Mouse (Mus musculus) forebrain, embryonic 16.5 days (tissue): ENCODE measurements at regions not wholly inside any gene's neighbourhood (a gene's known extent, or its start where the extent isn't known, plus 50 kb on each side); places are given as distances from the start of the nearest gene placed in this dataset.

ENCODE experiments used
- ATAC-seq: fragments of 200-750 bp; cut with Nextera tagmentation; 2 replicates; pipeline ENCODE4 v1.8.0; 2017; ENCODE audit warnings: mild to moderate bottlenecking, moderate library complexity
- H3K27ac ChIP-seq: fragments of 300-500 bp; sonication (generic); 2 replicates; pipeline ENCODE4 v1.5.1; 2014; ENCODE audit warnings: low read length, control low read depth
- H3K27me3 ChIP-seq: fragments of 300-500 bp; sonication (generic); replicated peaks from 2 replicates; pipeline ENCODE4 v1.6.1; 2014; ENCODE audit warnings: low read length; ENCODE audit not compliant: control insufficient read depth, insufficient read depth
- H3K36me3 ChIP-seq: fragments of 300-500 bp; sonication (generic); 2 replicates; pipeline ENCODE4 v1.6.1; 2014; ENCODE audit not compliant: control insufficient read depth, insufficient read depth
- H3K4me1 ChIP-seq: fragments of 300-500 bp; sonication (generic); replicated peaks from 2 replicates; pipeline ENCODE4 v1.6.1; 2014; ENCODE audit warnings: low read length; ENCODE audit not compliant: control insufficient read depth, insufficient read depth
- H3K4me2 ChIP-seq: fragments of 300-500 bp; sonication (generic); 2 replicates; pipeline ENCODE4 v1.6.1; 2014; ENCODE audit warnings: mild to moderate bottlenecking, low read length, control low read depth
- H3K4me3 ChIP-seq: fragments of 300-500 bp; sonication (generic); replicated peaks from 2 replicates; pipeline ENCODE4 v1.5.1; 2014; ENCODE audit warnings: mild to moderate bottlenecking, low read length, control low read depth
- H3K9ac ChIP-seq: fragments of 300-500 bp; sonication (generic); replicated peaks from 2 replicates; pipeline ENCODE4 v1.6.1; 2014; ENCODE audit warnings: low read depth, low read length, control low read depth
- H3K9me3 ChIP-seq: fragments of 300-500 bp; sonication (generic); 2 replicates; pipeline ENCODE4 v1.6.1; 2016; ENCODE audit warnings: low read length; ENCODE audit not compliant: control insufficient read depth
- WGBS: fragments of 180-500 bp; shearing (Covaris S2); extraction: QIAGEN DNeasy Blood & Tissue Kit; methylation state at CpG from one replicate; pipeline ENCODE4 v1.1.7; 2014; 5-methylcytosine and 5-hydroxymethylcytosine counted together

DNA sequence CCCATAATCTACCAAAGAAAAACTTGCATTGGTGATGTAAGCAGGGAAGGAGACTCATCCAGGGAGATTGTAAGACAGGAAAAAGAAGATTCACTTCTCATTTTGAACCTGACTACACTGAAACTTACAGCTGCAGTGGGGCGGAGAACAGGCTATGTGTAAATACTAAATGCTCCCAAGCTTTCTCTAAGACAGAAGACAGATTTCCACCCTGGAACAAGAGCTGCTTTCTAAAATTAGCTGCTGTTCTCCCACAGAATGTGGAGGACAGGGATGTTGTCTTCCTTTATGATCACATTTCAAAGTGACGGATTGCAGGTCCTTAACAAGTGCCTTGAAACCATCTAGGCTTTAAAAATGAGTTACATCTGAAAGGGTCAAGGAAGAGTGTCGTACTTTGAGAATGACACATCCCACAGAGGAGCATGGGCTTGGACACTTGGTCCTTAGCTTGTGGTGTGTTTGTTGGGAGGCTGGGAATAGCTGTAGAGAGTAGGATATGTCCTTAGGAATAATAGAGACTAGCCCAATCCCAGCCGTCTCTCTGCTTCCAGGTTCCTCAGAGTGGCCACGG is 609.4 kb downstream of the Kctd12 start:
- H3K27ac ChIP-seq = no peak overlapping the region
- H3K36me3 ChIP-seq = no peaks in the 10 kb centered on the region
- H3K4me1 ChIP-seq = no peaks in the 10 kb centered on the region
- no peaks in the 10 kb centered on the region for H3K27me3 ChIP-seq
- H3K4me3 ChIP-seq = no peak overlapping the region
- no peak overlapping the region for H3K4me2 ChIP-seq
- no peak overlapping the region for H3K9ac ChIP-seq
- 89% methylated on average over 5 of the region's 5 CpGs for WGBS
- no peak for ATAC-seq
- H3K9me3 ChIP-seq = no peaks in the 10 kb centered on the region

DNA sequence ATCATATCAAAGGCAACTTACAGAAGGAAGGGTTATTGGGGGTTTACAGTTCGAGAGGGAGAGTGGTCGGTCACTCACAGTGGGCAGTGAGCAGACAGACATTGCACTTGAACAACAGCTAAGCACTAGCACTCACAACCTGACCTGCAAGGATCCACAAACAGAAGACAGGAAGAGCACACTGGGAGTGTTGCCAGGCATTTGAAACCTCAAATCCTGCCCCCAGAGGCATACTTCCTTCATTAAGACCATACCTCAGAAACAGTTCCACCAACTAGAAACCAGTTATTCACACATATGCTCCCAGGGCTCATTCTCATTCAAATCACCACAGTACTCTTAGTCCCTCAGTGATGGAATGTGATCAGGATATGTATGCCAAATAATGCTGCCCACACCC is 620.8 kb downstream of the Kctd12 start:
- H3K4me1 ChIP-seq = no peaks in the 10 kb centered on the region
- WGBS = 80% methylated on average over 2 of the region's 2 CpGs

DNA sequence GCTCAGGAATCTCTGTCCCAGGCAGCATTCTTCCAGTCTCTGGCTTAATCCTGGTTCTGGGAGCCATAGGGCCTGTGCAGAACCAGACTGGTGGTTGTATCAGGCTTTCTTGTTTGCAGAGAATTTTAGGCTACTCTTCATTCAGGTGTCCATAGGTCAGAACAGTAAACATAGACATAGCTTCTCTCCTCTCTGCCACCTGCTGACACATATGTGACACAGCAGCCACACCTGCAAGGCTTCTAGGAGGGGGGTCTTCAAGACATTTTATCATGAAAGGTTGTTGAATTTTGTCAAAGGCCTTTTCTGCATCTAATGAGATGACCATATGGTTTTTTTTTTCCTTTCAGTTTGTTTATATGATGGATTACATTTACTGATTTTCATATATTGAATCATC is 599.7 kb downstream of the Lmo7 start:
- H3K4me1 ChIP-seq = no peaks in the 10 kb centered on the region
- H3K9ac ChIP-seq = no peak overlapping the region
- H3K36me3 ChIP-seq = no peaks in the 10 kb centered on the region
- no peaks in the 10 kb centered on the region for H3K9me3 ChIP-seq
- H3K27ac ChIP-seq = no peak overlapping the region
- ATAC-seq = no peak
- no peaks in the 10 kb centered on the region for H3K27me3 ChIP-seq
- no peak overlapping the region for H3K4me2 ChIP-seq
- no peak overlapping the region for H3K4me3 ChIP-seq

More for the DNA sequence above, 620.8 kb downstream of the Kctd12 start:
- H3K4me2 ChIP-seq = no peak overlapping the region
- H3K27me3 ChIP-seq = no peaks in the 10 kb centered on the region
- H3K4me3 ChIP-seq = no peak overlapping the region
- no peak for ATAC-seq
- H3K27ac ChIP-seq = no peak overlapping the region
- no peaks in the 10 kb centered on the region for H3K9me3 ChIP-seq
- no peaks in the 10 kb centered on the region for H3K36me3 ChIP-seq
- H3K9ac ChIP-seq = no peak overlapping the region

DNA sequence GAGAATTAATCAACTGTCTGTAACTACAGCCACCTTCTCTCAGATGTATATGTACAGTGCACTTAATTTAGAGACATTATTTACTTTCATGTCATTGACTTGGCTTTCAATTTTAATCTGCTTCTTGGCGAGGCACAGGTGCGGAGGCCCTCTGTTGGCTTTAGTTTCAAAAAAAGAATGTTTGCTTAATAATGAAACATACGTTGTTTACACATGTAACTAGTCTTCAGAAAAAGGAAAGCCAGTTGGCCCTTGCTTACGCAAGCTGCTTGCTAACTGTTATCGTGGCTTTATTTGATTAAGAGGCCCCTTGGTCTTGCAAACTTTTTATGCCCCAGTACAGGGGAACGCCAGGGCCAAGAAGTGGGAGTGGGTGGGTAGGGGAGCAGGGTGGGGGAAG is 576.6 kb downstream of the Lmo7 start:
- H3K4me2 ChIP-seq = no peak overlapping the region
- no peak overlapping the region for H3K9ac ChIP-seq
- WGBS = 53% methylated on average over 6 of the region's 6 CpGs
- peak; percentile 47 for ATAC-seq
- H3K36me3 ChIP-seq = no peaks in the 10 kb centered on the region
- H3K9me3 ChIP-seq = no peaks in the 10 kb centered on the region
- H3K27me3 ChIP-seq = no peaks in the 10 kb centered on the region
- no peak overlapping the region for H3K27ac ChIP-seq
- peaks cover 3% of the 10 kb centered on the region for H3K4me1 ChIP-seq
- H3K4me3 ChIP-seq = no peak overlapping the region

DNA sequence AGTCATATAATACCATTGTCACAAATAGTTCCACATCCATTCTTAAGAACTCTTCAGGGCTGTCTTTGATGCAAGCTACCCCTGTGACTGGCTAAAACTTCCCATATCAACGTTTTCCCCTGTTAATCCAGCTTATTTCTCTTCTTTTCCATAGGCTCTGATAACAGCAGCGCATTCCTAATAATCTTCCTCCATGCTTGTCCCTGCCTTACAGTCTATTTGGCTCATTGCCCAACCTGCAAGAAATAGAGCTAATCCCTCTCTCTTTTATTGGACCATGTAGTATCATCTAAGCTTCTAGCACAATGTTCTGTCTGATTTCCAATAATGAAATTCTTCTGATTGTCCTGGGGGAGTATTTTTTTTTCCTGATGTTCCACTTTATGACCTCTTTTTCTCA is 573.1 kb downstream of the Lmo7 start:
- Histone ChIP-seq H3K27me3 (no peaks in the 10 kb centered on the region), H3K9ac (no peak overlapping the region), H3K36me3 (no peaks in the 10 kb centered on the region), H3K4me3 (no peak overlapping the region), H3K4me2 (no peak overlapping the region), H3K9me3 (no peaks in the 10 kb centered on the region), H3K4me1 (peaks cover 1% of the 10 kb centered on the region), H3K27ac (no peak overlapping the region)
- WGBS = 47% methylated on average over 2 of the region's 2 CpGs
- ATAC-seq = no peak

DNA sequence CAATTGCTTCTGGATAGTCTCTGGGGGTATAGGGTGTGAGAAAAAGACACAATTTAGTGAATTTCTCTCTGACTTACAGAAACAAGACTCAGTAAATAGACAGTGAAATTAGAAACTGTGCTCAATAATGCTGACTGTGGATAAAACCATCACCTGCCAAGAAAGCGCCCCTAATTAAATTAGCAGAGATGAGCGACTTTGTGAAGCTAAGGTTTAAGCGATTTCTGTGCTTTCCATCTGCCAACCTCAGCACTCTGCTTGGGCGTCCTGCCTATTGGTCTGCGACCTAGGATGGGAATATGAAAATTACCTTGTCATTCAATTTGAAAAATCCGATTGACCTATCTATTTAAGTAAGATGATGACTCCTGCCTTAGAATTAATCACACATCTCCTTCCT is 570.5 kb downstream of the Lmo7 start:
- Histone ChIP-seq H3K4me1 (no peaks in the 10 kb centered on the region), H3K27me3 (no peaks in the 10 kb centered on the region), H3K36me3 (no peaks in the 10 kb centered on the region), H3K9ac (no peak overlapping the region), H3K9me3 (no peaks in the 10 kb centered on the region), H3K27ac (no peak overlapping the region), H3K4me2 (no peak overlapping the region), H3K4me3 (no peak overlapping the region)
- WGBS = 65% methylated on average over 6 of the region's 6 CpGs
- ATAC-seq = no peak

DNA sequence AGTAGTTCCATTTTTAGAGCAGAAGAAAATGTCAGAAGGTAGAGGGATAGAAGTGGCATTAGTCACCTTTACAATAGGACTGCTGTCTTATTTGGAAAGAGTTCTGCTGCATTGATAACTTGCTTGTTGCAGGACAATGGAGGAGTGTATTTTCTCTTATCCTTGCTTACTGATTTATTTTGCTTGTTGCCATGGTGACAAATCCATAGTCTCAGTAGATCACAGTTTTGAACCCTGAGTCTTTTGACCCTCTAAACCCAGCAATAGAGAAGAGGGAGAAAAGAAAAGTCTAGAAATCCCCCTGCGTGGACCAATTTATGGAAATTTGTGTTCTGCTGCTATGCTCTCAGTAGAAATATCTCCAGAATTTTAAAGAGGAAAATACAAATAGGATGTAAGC is 561.6 kb downstream of the Lmo7 start:
- Histone ChIP-seq H3K4me1 (no peaks in the 10 kb centered on the region), H3K27ac (no peak overlapping the region), H3K27me3 (no peaks in the 10 kb centered on the region), H3K4me2 (no peak overlapping the region), H3K9me3 (no peaks in the 10 kb centered on the region), H3K36me3 (no peaks in the 10 kb centered on the region), H3K9ac (no peak overlapping the region), H3K4me3 (no peak overlapping the region)
- WGBS = 5% methylated on average over 1 of the region's 1 CpGs
- ATAC-seq = no peak

DNA sequence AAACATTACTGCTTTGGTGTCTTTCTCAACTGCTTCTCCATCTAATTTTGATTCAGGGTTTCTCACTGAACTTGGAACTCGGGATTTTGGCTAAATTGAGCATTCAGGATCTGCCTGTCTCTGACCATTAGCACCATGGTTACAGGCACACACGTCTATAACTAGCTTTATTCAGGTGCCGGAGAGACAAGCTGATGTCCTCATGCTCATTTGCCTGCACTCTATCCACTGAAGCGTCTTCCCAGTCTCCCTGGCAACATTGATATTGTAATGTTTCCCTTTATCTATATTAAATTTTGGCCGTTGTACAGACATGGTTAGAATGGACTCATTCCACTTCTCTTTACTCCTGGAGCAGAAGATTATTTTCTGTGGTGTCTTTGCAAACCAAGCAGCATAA is 520.3 kb downstream of the Lmo7 start:
- Histone ChIP-seq H3K4me1 (peaks cover 14% of the 10 kb centered on the region), H3K36me3 (no peaks in the 10 kb centered on the region), H3K9me3 (no peaks in the 10 kb centered on the region), H3K27me3 (no peaks in the 10 kb centered on the region), H3K27ac (no peak overlapping the region), H3K4me2 (no peak overlapping the region), H3K9ac (no peak overlapping the region), H3K4me3 (no peak overlapping the region)
- WGBS = 28% methylated on average over 5 of the region's 5 CpGs
- ATAC-seq = no peak

DNA sequence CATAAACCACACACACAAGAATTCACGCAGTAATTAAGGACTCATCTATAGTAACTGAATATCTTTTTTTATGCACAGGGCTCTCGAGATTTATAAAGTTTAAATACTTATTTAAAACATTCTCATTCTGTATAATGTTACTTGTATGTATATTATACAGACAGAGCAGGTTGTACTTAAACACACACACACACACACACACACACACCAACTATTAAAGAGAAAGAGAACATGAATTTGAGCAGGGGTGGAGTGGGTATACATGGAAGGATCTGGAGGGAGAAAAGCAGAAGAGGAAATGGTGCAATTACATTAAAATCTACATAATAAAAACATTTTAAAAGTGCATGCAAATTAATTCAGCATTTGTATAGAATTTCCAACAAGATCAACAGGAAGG is 518.8 kb downstream of the Lmo7 start:
- H3K9ac ChIP-seq = no peak overlapping the region
- H3K36me3 ChIP-seq = no peaks in the 10 kb centered on the region
- H3K9me3 ChIP-seq = no peaks in the 10 kb centered on the region
- peaks cover 14% of the 10 kb centered on the region for H3K4me1 ChIP-seq
- ATAC-seq = peak; percentile 64
- WGBS = 59% methylated on average over 2 of the region's 2 CpGs
- no peak overlapping the region for H3K27ac ChIP-seq
- no peak overlapping the region for H3K4me3 ChIP-seq
- no peak overlapping the region for H3K4me2 ChIP-seq
- H3K27me3 ChIP-seq = no peaks in the 10 kb centered on the region

DNA sequence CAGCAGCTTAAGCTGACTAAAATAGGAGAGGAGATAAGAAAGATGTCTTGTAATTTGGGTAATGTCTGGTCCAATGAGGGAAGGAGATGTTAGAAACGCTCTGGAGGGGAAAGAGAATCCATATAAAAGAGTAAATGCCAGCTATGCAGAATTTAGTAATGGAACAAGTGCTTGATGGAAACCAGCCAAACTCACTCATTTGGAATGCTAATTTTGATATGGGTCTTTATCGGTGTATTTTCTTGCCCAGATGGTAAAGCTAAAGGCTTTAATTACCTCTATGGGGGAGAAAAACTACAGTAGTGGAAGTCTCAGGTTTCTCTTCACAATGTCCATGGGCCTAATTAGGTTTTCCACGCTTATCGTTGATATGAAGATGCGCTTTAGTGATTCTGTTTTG is 518.3 kb downstream of the Lmo7 start:
- Histone ChIP-seq H3K36me3 (no peaks in the 10 kb centered on the region), H3K27me3 (no peaks in the 10 kb centered on the region), H3K4me3 (no peak overlapping the region), H3K9me3 (no peaks in the 10 kb centered on the region), H3K27ac (no peak overlapping the region), H3K4me1 (peaks cover 14% of the 10 kb centered on the region), H3K9ac (no peak overlapping the region), H3K4me2 (no peak overlapping the region)
- WGBS = 17% methylated on average over 5 of the region's 5 CpGs
- ATAC-seq = peak; percentile 49
